Mouse (Mus musculus) midbrain, embryonic 10.5 days (tissue): ENCODE data around the gene Gm17268. TPM values are rescaled to one million over a fixed set of nuclear protein-coding genes. Genes with fewer than 3 reads are reported as not detected.

Source experiments
- DNase-seq: peaks from one replicate; pipeline ENCODE4 v3.0.0-alpha.2; 2017; ENCODE audit warnings: low spot score
- H3K27ac ChIP-seq: fragments of 300-500 bp; sonication (generic); replicated peaks from 2 replicates; pipeline ENCODE4 v1.5.1; 2016; ENCODE audit warnings: mild to moderate bottlenecking
- H3K27me3 ChIP-seq: fragments of 300-500 bp; sonication (generic); 2 replicates; pipeline ENCODE4 v1.6.1; 2016; ENCODE audit warnings: low read depth, mild to moderate bottlenecking; ENCODE audit not compliant: poor library complexity, severe bottlenecking
- H3K36me3 ChIP-seq: fragments of 300-500 bp; sonication (generic); 2 replicates; pipeline ENCODE4 v1.6.1; 2016; ENCODE audit warnings: mild to moderate bottlenecking, moderate library complexity
- H3K4me1 ChIP-seq: fragments of 300-500 bp; sonication (generic); 2 replicates; pipeline ENCODE4 v1.6.1; 2016
- H3K4me3 ChIP-seq: fragments of 300-500 bp; sonication (generic); 2 replicates; pipeline ENCODE4 v1.5.1; 2016; ENCODE audit warnings: mild to moderate bottlenecking, moderate library complexity
- H3K9me3 ChIP-seq: fragments of 300-500 bp; sonication (generic); replicated peaks from 2 replicates; pipeline ENCODE4 v1.6.1; 2016; ENCODE audit warnings: mild to moderate bottlenecking
- WGBS: fragments of 180-500 bp; shearing (Covaris S2); methylation state at CpG from one replicate; pipeline ENCODE4 v1.1.7; 2016; 5-methylcytosine and 5-hydroxymethylcytosine counted together
- polyA plus RNA-seq: library from polyadenylated mRNA; unstranded; fragments of >200 nt; fragmentation: Nextera tagmentation; extraction: Ambion mirVana; gene quantifications from 2 replicates; pipeline ENCODE4 v1.2.1, GENCODE M21; 2016

Gene Gm17268
- polyA plus RNA-seq = not detected in 2 replicates

DNA sequence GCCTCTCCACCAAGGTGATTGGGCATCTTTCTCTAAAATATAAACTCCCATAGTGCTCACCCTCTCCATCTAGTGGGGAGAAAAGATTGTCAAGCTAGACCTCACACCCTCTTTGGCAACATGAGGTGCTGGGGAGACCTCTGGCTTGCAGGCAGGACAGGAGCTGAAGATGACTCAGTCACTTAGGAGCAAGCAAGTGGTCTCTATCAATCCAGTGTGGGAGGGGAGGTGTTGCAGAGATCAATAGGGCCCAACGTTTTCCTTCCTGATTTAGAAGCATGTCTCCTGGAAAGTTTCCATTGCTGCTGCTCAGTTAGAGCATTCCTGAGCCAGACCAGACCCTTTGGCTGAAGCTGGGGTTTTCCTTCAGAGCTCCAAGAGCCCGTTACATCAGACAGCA is at the start of gene Gm17268:
Gene Gm17268, minus strand, starts transcription at position 28 of the 400 bp plus-strand sequence.
- Histone ChIP-seq H3K27ac (no peak within 1 kb of the TSS), H3K36me3 (no peaks in the 10 kb centered on the region), H3K9me3 (no peaks in the 10 kb centered on the region), H3K4me3 (no peak within 1 kb of the TSS), H3K4me1 (no peaks in the 10 kb centered on the region), H3K27me3 (no peaks in the 10 kb centered on the region)
- WGBS = 68% methylated on average over 2 of the region's 2 CpGs
- DNase-seq = no peak

- 95% methylated on average over 3 of the region's 3 CpGs for WGBS
- no peak overlapping the region for H3K4me3 ChIP-seq
Measured at GRCm38 (mm10) chr11:82084360-82084759, 46.0 kb upstream of the Gm17268 start.

DNA sequence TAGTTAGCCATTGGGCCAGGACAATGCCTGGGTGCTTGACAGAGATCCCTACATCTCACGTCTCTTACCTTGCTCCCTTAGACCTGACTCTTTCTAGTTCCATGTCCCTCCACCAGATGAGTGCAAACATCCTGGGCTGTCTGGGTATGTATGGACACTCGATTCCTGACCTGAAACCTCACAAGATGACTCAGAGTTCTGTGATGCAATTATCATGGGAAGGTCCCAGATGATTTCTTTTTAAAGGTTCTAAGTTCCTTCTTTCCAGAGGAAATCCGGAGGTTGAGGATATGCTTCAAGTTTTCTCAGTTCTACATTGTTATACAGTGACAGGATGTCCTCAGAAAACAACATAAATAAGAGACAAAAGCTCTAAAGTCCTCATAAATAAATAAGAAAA is 42.5 kb upstream of the Gm17268 start:
- 87% methylated on average over 3 of the region's 3 CpGs for WGBS
- Histone ChIP-seq H3K4me3 (no peak overlapping the region), H3K27me3 (no peaks in the 10 kb centered on the region), H3K9me3 (0 out of 2 replicates have a peak, but pooled peaks cover 3% of the 10 kb centered on the region), H3K4me1 (no peaks in the 10 kb centered on the region), H3K36me3 (no peaks in the 10 kb centered on the region), H3K27ac (no peak overlapping the region)
- DNase-seq = no peak

More at GRCm38 (mm10) chr11:82084360-82084759, 46.0 kb upstream of the Gm17268 start:
- H3K27ac ChIP-seq = no peak overlapping the region
- H3K9me3 ChIP-seq = no peaks in the 10 kb centered on the region
- H3K36me3 ChIP-seq = no peaks in the 10 kb centered on the region
- no peak for DNase-seq
- no peaks in the 10 kb centered on the region for H3K4me1 ChIP-seq
- no peaks in the 10 kb centered on the region for H3K27me3 ChIP-seq

GRCm38 (mm10) chr11:82078136-82078730 is 39.9 kb upstream of the Gm17268 start:
- no peak overlapping the region for H3K27ac ChIP-seq
- H3K36me3 ChIP-seq = no peaks in the 10 kb centered on the region
- no peaks in the 10 kb centered on the region for H3K27me3 ChIP-seq
- H3K4me3 ChIP-seq = no peak overlapping the region
- H3K4me1 ChIP-seq = no peaks in the 10 kb centered on the region
- H3K9me3 ChIP-seq = 0 out of 2 replicates have a peak, but pooled peaks cover 7% of the 10 kb centered on the region
- DNase-seq = no peak

DNA sequence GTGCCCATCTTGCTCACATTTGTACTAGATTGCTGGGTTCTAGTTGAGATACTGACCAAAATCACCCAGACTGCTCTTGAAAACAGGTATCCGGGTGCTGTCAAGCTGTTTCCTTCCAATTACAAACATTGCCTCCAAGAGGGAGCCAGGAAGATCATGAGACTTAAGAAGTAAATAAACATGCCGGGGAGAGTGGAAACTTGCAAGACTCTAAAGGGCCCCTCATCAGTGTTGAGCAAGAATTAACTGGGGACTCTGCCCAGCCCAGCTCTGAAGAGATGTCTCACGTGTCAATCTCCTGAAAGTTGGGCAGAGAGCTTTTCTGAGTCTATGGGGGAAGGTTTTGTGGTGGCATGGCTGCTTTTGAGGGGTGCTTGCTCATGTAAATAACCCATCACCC is 38.7 kb upstream of the Gm17268 start:
- H3K36me3 ChIP-seq = no peaks in the 10 kb centered on the region
- H3K9me3 ChIP-seq = 0 out of 2 replicates have a peak, but pooled peaks cover 7% of the 10 kb centered on the region
- DNase-seq = no peak
- no peaks in the 10 kb centered on the region for H3K27me3 ChIP-seq
- no peak overlapping the region for H3K4me3 ChIP-seq
- 80% methylated on average over 3 of the region's 3 CpGs for WGBS
- no peaks in the 10 kb centered on the region for H3K4me1 ChIP-seq
- no peak overlapping the region for H3K27ac ChIP-seq

GRCm38 (mm10) chr11:82073686-82074085 is 35.3 kb upstream of the Gm17268 start:
- no peaks in the 10 kb centered on the region for H3K4me1 ChIP-seq
- DNase-seq = no peak
- H3K9me3 ChIP-seq = 0 out of 2 replicates have a peak, but pooled peaks cover 7% of the 10 kb centered on the region
- no peaks in the 10 kb centered on the region for H3K27me3 ChIP-seq
- H3K36me3 ChIP-seq = no peaks in the 10 kb centered on the region
- 88% methylated on average over 3 of the region's 3 CpGs for WGBS
- H3K4me3 ChIP-seq = no peak overlapping the region
- H3K27ac ChIP-seq = no peak overlapping the region

- H3K4me3 ChIP-seq = no peak overlapping the region
Measured at GRCm38 (mm10) chr11:82072984-82073383, 34.6 kb upstream of the Gm17268 start.

GRCm38 (mm10) chr11:82072374-82072773 is 34.0 kb upstream of the Gm17268 start:
- DNase-seq = no peak
- H3K4me3 ChIP-seq = no peak overlapping the region
- no peaks in the 10 kb centered on the region for H3K36me3 ChIP-seq
- 85% methylated on average over 1 of the region's 1 CpGs for WGBS
- H3K9me3 ChIP-seq = 0 out of 2 replicates have a peak, but pooled peaks cover 7% of the 10 kb centered on the region
- no peak overlapping the region for H3K27ac ChIP-seq
- H3K27me3 ChIP-seq = no peaks in the 10 kb centered on the region
- H3K4me1 ChIP-seq = no peaks in the 10 kb centered on the region

More at GRCm38 (mm10) chr11:82072984-82073383, 34.6 kb upstream of the Gm17268 start:
- Histone ChIP-seq H3K36me3 (no peaks in the 10 kb centered on the region), H3K4me1 (no peaks in the 10 kb centered on the region), H3K9me3 (0 out of 2 replicates have a peak, but pooled peaks cover 7% of the 10 kb centered on the region), H3K27me3 (no peaks in the 10 kb centered on the region), H3K27ac (no peak overlapping the region)
- no peak for DNase-seq
- 79% methylated on average over 3 of the region's 3 CpGs for WGBS

DNA sequence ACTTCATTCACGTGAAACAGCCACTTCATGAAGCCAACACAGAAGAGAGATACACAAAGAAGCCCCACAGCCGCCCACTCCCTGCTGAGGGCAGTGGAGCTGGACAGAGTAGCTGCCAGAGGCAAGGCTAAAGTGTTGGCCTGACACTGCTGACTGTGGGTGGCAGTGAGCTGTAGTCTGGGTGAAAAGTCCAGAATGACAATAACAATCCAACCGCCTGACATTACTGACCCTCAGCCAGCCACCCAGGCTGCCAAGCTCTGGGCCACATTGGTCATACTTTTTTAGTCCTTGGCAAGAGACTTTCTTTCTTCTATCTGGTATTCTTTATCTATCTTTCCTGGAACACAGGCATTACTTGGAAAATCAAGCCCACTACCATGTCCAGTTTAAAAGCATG is 32.7 kb upstream of the Gm17268 start:
- WGBS = 78% methylated on average over 3 of the region's 3 CpGs
- Histone ChIP-seq H3K9me3 (0 out of 2 replicates have a peak, but pooled peaks cover 5% of the 10 kb centered on the region), H3K4me1 (no peaks in the 10 kb centered on the region), H3K36me3 (no peaks in the 10 kb centered on the region), H3K27me3 (no peaks in the 10 kb centered on the region), H3K27ac (no peak overlapping the region), H3K4me3 (no peak overlapping the region)
- DNase-seq = no peak

GRCm38 (mm10) chr11:82066953-82067571 is 28.7 kb upstream of the Gm17268 start:
- no peaks in the 10 kb centered on the region for H3K4me1 ChIP-seq
- no peaks in the 10 kb centered on the region for H3K36me3 ChIP-seq
- DNase-seq = no peak
- H3K27me3 ChIP-seq = no peaks in the 10 kb centered on the region
- WGBS = 88% methylated on average over 7 of the region's 7 CpGs
- no peak overlapping the region for H3K4me3 ChIP-seq
- no peak overlapping the region for H3K27ac ChIP-seq
- no peaks in the 10 kb centered on the region for H3K9me3 ChIP-seq

- no peak for DNase-seq
- 90% methylated on average over 2 of the region's 2 CpGs for WGBS
- no peaks in the 10 kb centered on the region for H3K36me3 ChIP-seq
- no peaks in the 10 kb centered on the region for H3K9me3 ChIP-seq
- no peak overlapping the region for H3K4me3 ChIP-seq
- no peaks in the 10 kb centered on the region for H3K27me3 ChIP-seq
- no peak overlapping the region for H3K27ac ChIP-seq
- no peaks in the 10 kb centered on the region for H3K4me1 ChIP-seq
Measured at GRCm38 (mm10) chr11:82063454-82063853, 25.1 kb upstream of the Gm17268 start.

DNA sequence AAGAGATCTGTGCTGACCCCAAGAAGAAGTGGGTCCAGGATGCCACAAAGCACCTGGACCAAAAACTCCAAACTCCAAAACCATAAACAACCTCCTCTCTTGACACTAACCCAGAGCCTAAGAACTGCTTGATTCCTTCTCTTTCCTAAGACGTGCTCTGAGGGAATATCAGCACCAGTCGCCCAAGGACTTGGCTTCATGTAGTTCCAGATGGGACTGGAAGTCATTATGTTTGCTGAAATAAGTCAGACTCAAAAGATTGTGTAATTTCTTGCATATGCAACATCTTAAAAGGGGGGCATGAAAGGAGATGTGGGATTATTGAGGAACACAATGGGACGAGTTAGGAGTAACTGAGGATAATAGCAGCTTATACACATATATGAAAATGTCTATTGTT is 23.9 kb upstream of the Gm17268 start:
- Histone ChIP-seq H3K4me1 (no peaks in the 10 kb centered on the region), H3K4me3 (no peak overlapping the region), H3K27me3 (no peaks in the 10 kb centered on the region), H3K9me3 (no peaks in the 10 kb centered on the region), H3K36me3 (no peaks in the 10 kb centered on the region), H3K27ac (no peak overlapping the region)
- 82% methylated on average over 3 of the region's 3 CpGs for WGBS
- DNase-seq = no peak

- H3K36me3 ChIP-seq = no peaks in the 10 kb centered on the region
- H3K4me3 ChIP-seq = no peak within 1 kb of the TSS
- H3K27ac ChIP-seq = no peak within 1 kb of the TSS
- WGBS = 92% methylated on average over 6 of the region's 6 CpGs
- no peaks in the 10 kb centered on the region for H3K4me1 ChIP-seq
- H3K27me3 ChIP-seq = no peaks in the 10 kb centered on the region
- DNase-seq = no peak
- H3K9me3 ChIP-seq = no peaks in the 10 kb centered on the region
Measured at GRCm38 (mm10) chr11:82057646-82058045, 19.3 kb upstream of the Gm17268 start, which contains the start of gene Ccl11. Gene Ccl11 (plus strand): TSS chr11:82057823.
